Mouse (Mus musculus) midbrain, embryonic 11.5 days (tissue): ENCODE measurements around the gene L1td1. TPM values are rescaled to one million over a fixed set of nuclear protein-coding genes. Genes with fewer than 3 reads are reported as not detected.

Experiments
- ATAC-seq: fragments of 200-750 bp; cut with Nextera tagmentation; 2 replicates; pipeline ENCODE4 v1.8.0; 2017; ENCODE audit warnings: moderate TSS enrichment, moderate library complexity; ENCODE audit not compliant: low FRiP score
- DNase-seq: peaks from one replicate; pipeline ENCODE4 v3.0.0; 2015; ENCODE audit warnings: low spot score; ENCODE audit errors: missing footprints
- H3K27ac ChIP-seq: fragments of 300-500 bp; sonication (generic); 2 replicates; pipeline ENCODE4 v1.5.1; 2014; ENCODE audit warnings: low read depth, low read length
- H3K27me3 ChIP-seq: fragments of 300-500 bp; sonication (generic); 2 replicates; pipeline ENCODE4 v1.6.1; 2014; ENCODE audit warnings: mild to moderate bottlenecking, low read length, moderate library complexity, mixed read lengths; ENCODE audit not compliant: control insufficient read depth, insufficient read depth
- H3K36me3 ChIP-seq: fragments of 300-500 bp; sonication (generic); 2 replicates; pipeline ENCODE4 v1.6.1; 2014; ENCODE audit warnings: mild to moderate bottlenecking, low read length, moderate library complexity, mixed read lengths; ENCODE audit not compliant: control insufficient read depth, insufficient read depth
- H3K4me1 ChIP-seq: fragments of 300-500 bp; sonication (generic); 2 replicates; pipeline ENCODE4 v1.6.1; 2014; ENCODE audit warnings: low read length; ENCODE audit not compliant: control insufficient read depth, insufficient read depth
- H3K4me2 ChIP-seq: fragments of 300-500 bp; sonication (generic); 2 replicates; pipeline ENCODE4 v1.6.1; 2014; ENCODE audit warnings: mild to moderate bottlenecking, moderate library complexity
- H3K4me3 ChIP-seq: fragments of 300-500 bp; sonication (generic); 2 replicates; pipeline ENCODE4 v1.5.1; 2014; ENCODE audit warnings: low read depth, low read length
- H3K9ac ChIP-seq: fragments of 300-500 bp; sonication (generic); 2 replicates; pipeline ENCODE4 v1.6.1; 2014; ENCODE audit warnings: low read length
- H3K9me3 ChIP-seq: fragments of 300-500 bp; sonication (generic); 2 replicates; pipeline ENCODE4 v1.6.1; 2016; ENCODE audit warnings: low read length; ENCODE audit not compliant: control insufficient read depth
- WGBS: fragments of 180-500 bp; shearing (Covaris S2); extraction: QIAGEN DNeasy Blood & Tissue Kit; methylation state at CpG from one replicate; pipeline ENCODE4 v1.1.7; 2014; 5-methylcytosine and 5-hydroxymethylcytosine counted together
- polyA plus RNA-seq: library from polyadenylated mRNA; unstranded; fragments of >200 nt; fragmentation: Nextera tagmentation; extraction: Ambion mirVana; gene quantifications from 2 replicates; pipeline ENCODE4 v1.2.1, GENCODE M21; 2014

Gene L1td1
- polyA plus RNA-seq, result 0.17 TPM in 1 of 2 replicates, not detected in the other

- Histone ChIP-seq H3K9ac (peak within 1 kb of the TSS; percentile 36; the same call in 1 of the 2 replicates), H3K27ac (no peak within 1 kb of the TSS), H3K4me1 (peaks cover 17% of the 10 kb centered on the region), H3K9me3 (no peaks in the 10 kb centered on the region), H3K4me3 (peak within 1 kb of the TSS; percentile 26), H3K36me3 (no peaks in the 10 kb centered on the region), H3K27me3 (peaks cover 32% of the 10 kb centered on the region), H3K4me2 (peak within 1 kb of the TSS; percentile 53)
- peak; percentile 36; the same call in 1 of the 2 replicates for ATAC-seq
- 1% methylated on average over 29 of the region's 29 CpGs for WGBS
- peak; percentile 91 for DNase-seq
Observed at GRCm38 (mm10) chr4:98726590-98727237, at the start of gene L1td1. L1td1 (plus strand) TSS chr4:98726734.

DNA sequence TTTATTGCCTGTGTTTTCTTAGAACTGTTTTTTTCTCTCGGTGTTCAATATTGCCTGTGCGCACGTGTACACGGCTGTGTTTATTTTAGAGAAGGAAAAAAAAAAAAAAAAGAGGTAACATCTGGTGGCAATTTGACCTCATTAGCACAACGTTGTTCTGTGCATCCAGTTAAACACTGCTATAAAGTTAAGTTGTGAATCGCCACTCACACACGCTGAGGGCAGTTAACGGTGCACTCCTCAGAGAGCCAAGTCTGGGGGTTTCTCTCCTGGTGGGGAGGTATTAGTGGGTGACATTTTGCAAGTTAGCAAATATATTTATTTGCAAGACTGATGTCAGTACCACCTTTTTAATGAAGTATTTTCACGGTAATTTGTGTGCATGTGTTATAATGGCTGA is 49.0 kb upstream of the L1td1 start:
- Histone ChIP-seq H3K4me2 (no peak overlapping the region), H3K36me3 (no peaks in the 10 kb centered on the region), H3K27ac (no peak overlapping the region), H3K4me3 (no peak overlapping the region), H3K9me3 (no peaks in the 10 kb centered on the region), H3K27me3 (no peaks in the 10 kb centered on the region), H3K9ac (no peak overlapping the region), H3K4me1 (no peaks in the 10 kb centered on the region)
- DNase-seq (no peak), ATAC-seq (no peak)
- WGBS, result 79% methylated on average over 9 of the region's 9 CpGs

DNA sequence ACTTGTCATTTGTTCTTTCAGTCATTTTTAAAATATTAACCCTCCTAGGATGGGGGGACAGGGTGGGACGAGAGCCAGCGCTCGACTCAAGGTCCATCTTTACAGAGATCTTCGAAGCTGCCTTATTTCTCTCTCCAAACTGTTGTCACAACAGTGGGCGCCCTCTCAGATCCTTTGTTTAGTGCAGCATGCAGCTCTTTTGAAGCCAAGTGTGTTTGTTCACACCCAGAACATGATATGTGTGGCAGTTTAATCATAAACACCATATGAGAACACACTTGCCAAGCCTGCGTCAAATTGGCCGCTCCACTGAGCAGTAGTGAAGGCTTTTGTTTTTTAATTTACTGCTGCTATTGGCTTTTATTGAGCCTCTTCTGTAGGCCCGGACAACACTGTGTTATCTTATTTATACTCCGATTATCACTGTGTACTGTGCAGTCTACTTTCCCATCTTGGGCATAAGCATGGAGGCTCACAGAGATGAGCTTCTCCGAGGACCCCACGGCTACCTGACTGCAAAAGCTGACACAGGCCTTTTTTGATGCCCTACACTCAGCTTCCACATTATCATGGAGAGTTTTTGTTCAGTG is 39.8 kb upstream of the L1td1 start:
- ATAC-seq, result no peak
- no peak overlapping the region for H3K27ac ChIP-seq

DNA sequence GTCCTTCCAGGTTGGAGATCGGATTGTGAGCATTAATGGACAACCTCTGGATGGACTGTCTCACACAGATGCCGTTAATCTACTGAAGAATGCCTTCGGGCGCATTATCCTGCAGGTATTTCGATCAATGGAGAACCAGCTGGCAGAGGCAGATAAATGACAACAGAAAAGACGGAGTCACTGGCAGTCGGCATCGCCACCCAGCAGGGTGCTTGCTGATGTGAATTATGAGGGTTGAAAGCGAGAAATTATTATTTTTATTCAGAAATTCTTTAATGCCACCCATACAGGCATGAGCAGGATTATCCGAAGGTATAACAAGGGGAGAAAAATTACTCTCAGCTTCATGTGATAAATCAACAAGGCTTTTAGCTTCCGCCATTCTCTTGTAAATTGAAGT is 38.4 kb upstream of the L1td1 start:
- ATAC-seq, result no peak
- H3K27ac ChIP-seq, result no peak overlapping the region; the same call in 1 of the 2 replicates

More for the DNA sequence above, 39.8 kb upstream of the L1td1 start:
- Histone ChIP-seq H3K4me1 (peaks cover 2% of the 10 kb centered on the region; the same call in 1 of the 2 replicates), H3K27me3 (no peaks in the 10 kb centered on the region), H3K36me3 (no peaks in the 10 kb centered on the region), H3K9ac (no peak overlapping the region), H3K4me3 (no peak overlapping the region), H3K9me3 (no peaks in the 10 kb centered on the region), H3K4me2 (no peak overlapping the region)
- 90% methylated on average over 11 of the region's 11 CpGs for WGBS
- DNase-seq, result no peak

DNA sequence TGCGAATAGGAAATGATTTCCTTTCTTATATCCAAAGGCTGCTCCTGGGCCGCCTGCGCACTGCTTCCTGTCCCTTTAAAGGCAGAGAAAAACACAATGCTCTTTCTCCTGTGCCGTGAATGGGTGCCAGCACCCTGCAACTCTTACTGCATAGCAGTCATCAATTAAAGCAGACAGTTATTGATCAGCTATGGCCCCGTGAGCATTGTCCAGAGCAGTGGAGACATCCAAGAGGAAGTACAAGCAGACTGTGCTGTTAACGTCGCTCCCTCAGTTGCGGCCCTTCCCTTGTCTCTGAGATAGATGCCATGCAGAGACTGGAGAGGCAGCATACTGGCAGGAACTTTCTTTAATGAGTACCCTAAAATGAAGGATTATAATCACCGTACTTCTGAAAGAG is 38.0 kb upstream of the L1td1 start:
- no peaks in the 10 kb centered on the region for H3K27me3 ChIP-seq
- peaks cover 2% of the 10 kb centered on the region; the same call in 1 of the 2 replicates for H3K4me1 ChIP-seq
- ATAC-seq (0 out of 2 replicates have a peak, but pooled peaks have one; percentile 38), DNase-seq (no peak)
- H3K36me3 ChIP-seq, result no peaks in the 10 kb centered on the region
- no peak overlapping the region for H3K9ac ChIP-seq
- no peak overlapping the region; the same call in 1 of the 2 replicates for H3K27ac ChIP-seq
- H3K4me3 ChIP-seq, result no peak overlapping the region
- no peak overlapping the region for H3K4me2 ChIP-seq
- 85% methylated on average over 9 of the region's 9 CpGs for WGBS
- H3K9me3 ChIP-seq, result no peaks in the 10 kb centered on the region

More for the DNA sequence above, 38.4 kb upstream of the L1td1 start:
- Histone ChIP-seq H3K4me2 (no peak overlapping the region), H3K9ac (no peak overlapping the region), H3K36me3 (no peaks in the 10 kb centered on the region), H3K4me3 (no peak overlapping the region), H3K27me3 (no peaks in the 10 kb centered on the region), H3K9me3 (no peaks in the 10 kb centered on the region), H3K4me1 (peaks cover 2% of the 10 kb centered on the region; the same call in 1 of the 2 replicates)
- 76% methylated on average over 11 of the region's 11 CpGs for WGBS
- no peak for DNase-seq

DNA sequence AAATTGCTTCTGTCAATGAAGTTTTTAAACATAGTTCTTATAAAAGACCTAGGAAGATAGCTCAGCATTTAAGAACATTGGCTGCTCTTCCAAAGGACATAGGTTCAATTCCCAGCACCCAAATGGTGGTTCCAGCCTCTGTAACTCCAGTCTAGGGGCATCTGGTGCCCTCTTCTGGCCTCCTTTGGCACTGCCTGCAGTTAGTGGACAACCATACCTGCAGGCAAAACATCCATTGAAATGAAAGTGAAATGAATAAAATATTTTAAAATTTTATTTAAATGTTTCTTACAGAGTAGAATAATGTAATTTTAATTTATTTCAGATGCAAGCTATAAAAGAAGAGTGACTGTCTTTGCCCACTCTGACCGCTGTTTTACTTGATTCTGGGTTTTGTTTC is 36.5 kb upstream of the L1td1 start:
- Histone ChIP-seq H3K36me3 (no peaks in the 10 kb centered on the region), H3K9ac (no peak overlapping the region), H3K9me3 (no peaks in the 10 kb centered on the region), H3K4me2 (no peak overlapping the region), H3K27me3 (no peaks in the 10 kb centered on the region), H3K27ac (no peak overlapping the region), H3K4me3 (no peak overlapping the region), H3K4me1 (peaks cover 2% of the 10 kb centered on the region; the same call in 1 of the 2 replicates)
- no peak for ATAC-seq
- WGBS, result 86% methylated on average over 1 of the region's 1 CpGs
- DNase-seq, result no peak

- no peak overlapping the region for H3K27ac ChIP-seq
- H3K36me3 ChIP-seq, result no peaks in the 10 kb centered on the region
- H3K4me2 ChIP-seq, result no peak overlapping the region
- H3K4me1 ChIP-seq, result no peaks in the 10 kb centered on the region
- no peak for DNase-seq
- H3K4me3 ChIP-seq, result no peak overlapping the region
- 66% methylated on average over 9 of the region's 9 CpGs for WGBS
- H3K9me3 ChIP-seq, result no peaks in the 10 kb centered on the region
- no peaks in the 10 kb centered on the region for H3K27me3 ChIP-seq
- ATAC-seq, result no peak
- H3K9ac ChIP-seq, result no peak overlapping the region
Observed at GRCm38 (mm10) chr4:98693465-98694185, 32.9 kb upstream of the L1td1 start.

- Histone ChIP-seq H3K9ac (no peak overlapping the region), H3K4me3 (no peak overlapping the region), H3K4me1 (peaks cover 2% of the 10 kb centered on the region; the same call in 1 of the 2 replicates), H3K27ac (no peak overlapping the region), H3K4me2 (no peak overlapping the region), H3K9me3 (no peaks in the 10 kb centered on the region), H3K27me3 (no peaks in the 10 kb centered on the region), H3K36me3 (no peaks in the 10 kb centered on the region)
- ATAC-seq (no peak), DNase-seq (no peak)
- WGBS, result 79% methylated on average over 4 of the region's 4 CpGs
Observed at GRCm38 (mm10) chr4:98697932-98698331, 28.6 kb upstream of the L1td1 start.

DNA sequence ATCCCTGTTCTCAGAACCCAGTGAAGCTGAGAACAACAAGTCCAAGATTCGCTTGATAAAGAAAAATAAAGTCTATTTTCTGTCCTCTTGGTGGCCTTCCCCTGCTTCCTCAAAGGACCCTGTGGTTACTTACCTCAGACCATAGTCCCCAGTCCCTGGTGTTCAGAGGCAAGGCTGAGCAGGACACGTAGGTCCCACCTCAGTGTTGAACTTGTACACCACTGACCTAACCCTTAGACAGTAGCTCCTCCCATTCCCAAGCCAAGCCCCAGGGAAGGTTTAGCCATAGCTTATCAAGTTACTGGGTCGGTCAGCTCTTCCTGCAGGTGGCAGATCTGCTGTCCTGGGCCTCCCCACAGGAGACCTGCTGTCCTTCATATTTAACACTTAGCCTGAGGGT is 27.6 kb upstream of the L1td1 start:
- H3K9me3 ChIP-seq, result no peaks in the 10 kb centered on the region
- 61% methylated on average over 3 of the region's 3 CpGs for WGBS
- H3K9ac ChIP-seq, result no peak overlapping the region
- peaks cover 2% of the 10 kb centered on the region; the same call in 1 of the 2 replicates for H3K4me1 ChIP-seq
- no peaks in the 10 kb centered on the region for H3K36me3 ChIP-seq
- no peak overlapping the region for H3K4me2 ChIP-seq
- no peaks in the 10 kb centered on the region for H3K27me3 ChIP-seq
- no peak overlapping the region for H3K27ac ChIP-seq
- no peak overlapping the region for H3K4me3 ChIP-seq
- no peak for ATAC-seq
- DNase-seq, result no peak
